Mouse (Mus musculus): Measurements from ENCODE around the gene Gstm5.

Gene Gstm5

DNA sequence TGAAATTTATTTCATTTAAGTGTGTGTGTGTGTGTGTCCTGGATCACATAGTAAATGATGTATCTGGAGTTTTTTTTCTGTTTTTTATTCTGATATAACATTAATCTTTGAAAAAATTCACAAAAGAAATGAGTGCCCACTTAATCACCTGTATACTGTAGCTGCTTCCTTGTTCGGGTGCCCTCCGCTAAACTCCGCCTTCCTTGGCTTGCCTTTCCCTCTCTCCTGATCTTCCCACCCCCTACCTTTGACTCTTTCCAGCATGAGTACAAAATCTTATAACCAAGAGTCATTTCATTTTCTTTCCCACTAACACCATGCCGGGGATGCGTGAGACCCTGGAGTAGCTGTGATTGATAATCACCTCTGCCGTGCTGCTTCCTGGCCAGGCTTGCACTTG is 36.5 kb downstream of the Gstm5 start:
- DNase-seq, result no peak

DNA sequence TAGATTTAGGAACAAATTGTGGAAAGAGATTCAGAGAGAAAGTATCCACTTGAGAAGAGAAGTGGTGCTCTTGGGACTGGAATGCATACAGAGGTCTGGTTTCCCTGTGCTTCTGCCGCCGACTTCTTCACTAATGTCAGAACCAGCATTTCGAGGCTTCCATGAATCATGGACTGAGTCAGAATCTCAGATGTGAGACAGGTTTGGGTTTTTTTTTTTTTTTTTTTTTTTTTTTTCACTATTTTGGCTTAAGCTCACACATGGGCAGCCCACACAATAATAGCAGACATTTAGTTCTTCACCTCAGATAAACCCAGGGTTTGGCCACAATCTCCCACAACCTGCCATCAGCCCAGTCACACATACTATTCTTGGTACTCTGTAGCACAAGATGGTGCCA is 39.6 kb downstream of the Gstm5 start:
- DNase-seq, result no peak

DNA sequence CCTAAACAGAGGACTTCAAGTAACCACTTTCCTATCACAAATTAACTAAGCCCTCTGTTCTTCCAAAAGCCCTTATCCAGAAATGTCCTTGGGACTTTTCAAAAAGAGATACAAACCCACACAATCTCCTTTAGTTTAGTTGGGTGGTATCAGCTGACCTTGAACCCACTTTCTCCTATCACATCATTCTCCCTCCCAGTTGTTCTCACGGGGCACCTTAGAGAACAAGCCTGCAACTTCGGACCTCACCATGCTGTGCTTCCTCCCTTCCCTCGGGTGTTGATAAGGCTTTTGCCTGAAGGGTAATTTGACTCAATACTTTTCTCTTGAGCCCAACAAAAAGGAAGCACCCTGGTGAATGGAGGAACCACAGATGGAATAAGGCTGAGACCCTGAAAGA is 40.3 kb downstream of the Gstm5 start:
- no peak for DNase-seq

- peak; percentile 89 for DNase-seq
Observed at GRCm38 (mm10) chr3:107939403-107939802, 43.8 kb downstream of the Gstm5 start.

- DNase-seq, result no peak
Observed at GRCm38 (mm10) chr3:107939830-107940229, 44.2 kb downstream of the Gstm5 start.

GRCm38 (mm10) chr3:107940524-107940923 is 44.9 kb downstream of the Gstm5 start:
- DNase-seq, result no peak

DNA sequence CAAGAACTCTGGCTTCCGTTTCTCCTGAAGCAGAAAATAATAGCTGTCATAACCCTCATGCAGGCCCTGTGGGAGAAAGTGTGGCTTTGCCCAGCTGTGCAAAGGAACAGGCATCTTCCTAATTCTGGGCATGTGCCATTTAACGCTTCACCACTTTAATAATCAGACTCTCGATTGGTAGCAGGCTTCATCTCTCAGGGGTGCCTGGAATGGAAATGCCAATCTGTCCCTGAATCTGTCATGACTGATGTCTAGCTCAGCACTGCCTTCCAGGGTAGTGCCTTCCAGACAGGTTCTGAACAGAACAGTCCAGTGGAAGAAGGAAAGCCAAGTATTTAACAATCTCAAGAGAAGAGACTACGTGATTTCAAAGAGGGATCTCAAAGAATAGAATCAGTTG is 45.6 kb downstream of the Gstm5 start:
- no peak for DNase-seq

GRCm38 (mm10) chr3:107943239-107943990 is 47.8 kb downstream of the Gstm5 start, which contains the start of gene Gstm6:
Gene Gstm6, minus strand, starts transcription at chr3:107943749.
- peak; percentile 68 for DNase-seq

DNA sequence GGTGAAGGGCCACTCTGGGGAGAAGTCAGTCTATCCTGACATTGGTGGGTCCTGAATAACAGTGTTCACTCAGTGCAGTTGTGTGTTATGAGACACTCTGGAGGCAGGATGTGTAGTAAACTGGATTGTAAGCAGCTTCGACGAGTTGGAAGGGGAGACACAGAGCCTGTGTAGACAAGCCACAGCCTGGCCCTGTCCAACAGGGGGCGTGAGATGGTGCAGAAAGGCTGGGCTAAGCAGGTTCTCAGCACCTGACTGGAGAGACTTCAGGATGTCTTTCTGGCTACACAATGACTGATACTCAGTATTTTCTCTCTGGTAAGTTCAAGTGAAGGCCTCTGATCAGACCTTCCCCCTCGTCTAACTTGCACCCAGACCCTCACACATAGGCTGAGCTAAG is 50.1 kb downstream of the Gstm5 start:
- DNase-seq, result no peak
